Mouse (Mus musculus) MEL (cell line): ENCODE measurements around the gene Calm5. TPM values are rescaled to one million over a fixed set of nuclear protein-coding genes. Genes with fewer than 3 reads are reported as not detected.

Experiments
- DNase-seq: peaks from one replicate; pipeline ENCODE4 v3.0.0; 2011; ENCODE audit warnings: low read depth, low spot score
- H3K27ac ChIP-seq: 2 replicates; pipeline ENCODE4 v1.5.1; 2012; ENCODE audit warnings: low read depth, mild to moderate bottlenecking, control low read depth, low read length, moderate library complexity; ENCODE audit not compliant: control insufficient read depth
- H3K27me3 ChIP-seq, 2 experiments: fragments of 150-350 bp in 1 of 2; sonication (generic) in 1 of 2; 2 replicates each; pipeline ENCODE4 v1.6.1; 2012; ENCODE audit warnings: low read length in 2 of 2, mild to moderate bottlenecking in 2 of 2, improper control_type of control experiment in 1 of 2, moderate library complexity in 1 of 2; ENCODE audit not compliant: insufficient read depth in 2 of 2, control insufficient read depth in 1 of 2
- H3K36me3 ChIP-seq, 2 experiments: 2 replicates each; pipeline ENCODE4 v1.6.1; 2012 to 2014; ENCODE audit warnings: low read length in 2 of 2, improper control_type of control experiment in 1 of 2, inconsistent platforms in 1 of 2, mild to moderate bottlenecking in 1 of 2; ENCODE audit not compliant: insufficient read depth in 2 of 2, control insufficient read depth in 1 of 2
- H3K4me1 ChIP-seq, 2 experiments: fragments of 150-350 bp in 1 of 2; sonication (generic) in 1 of 2; 2 replicates each; pipeline ENCODE4 v1.6.1; 2012; ENCODE audit warnings: low read length in 2 of 2, improper control_type of control experiment in 1 of 2, mild to moderate bottlenecking in 1 of 2; ENCODE audit not compliant: insufficient read depth in 2 of 2, control insufficient read depth in 1 of 2
- H3K4me3 ChIP-seq, 2 experiments: fragments of 150-350 bp in 1 of 2; sonication (generic) in 1 of 2; 2 replicates each; pipeline ENCODE4 v1.5.1; 2012; ENCODE audit warnings: low read depth in 2 of 2, low read length in 2 of 2, mild to moderate bottlenecking in 2 of 2, moderate library complexity in 2 of 2, control low read depth in 1 of 2, improper control_type of control experiment in 1 of 2; ENCODE audit not compliant: control insufficient read depth in 1 of 2, insufficient read depth in 1 of 2
- H3K79me2 ChIP-seq: 2 replicates; pipeline ENCODE4 v1.6.1; 2012; ENCODE audit warnings: mild to moderate bottlenecking, low read length, moderate library complexity; ENCODE audit not compliant: control insufficient read depth, poor library complexity, insufficient read depth
- H3K9ac ChIP-seq: 2 replicates; pipeline ENCODE4 v1.6.1; 2012; ENCODE audit warnings: low read depth, mild to moderate bottlenecking, control low read depth, low read length, moderate library complexity; ENCODE audit not compliant: control insufficient read depth, poor library complexity, severe bottlenecking
- H3K9me3 ChIP-seq: fragments of 150-350 bp; sonication (generic); replicated peaks from 2 replicates; pipeline ENCODE4 v1.6.1; 2012; ENCODE audit warnings: mild to moderate bottlenecking, low read length, improper control_type of control experiment, moderate library complexity; ENCODE audit not compliant: insufficient read depth
- BHLHE40 ChIP-seq: IDR thresholded peaks from 2 replicates; pipeline ENCODE4 v1.6.1; 2012; ENCODE audit warnings: low read depth, mild to moderate bottlenecking, inconsistent platforms, low read length, improper control_type of control experiment, borderline replicate concordance
- CHD1 ChIP-seq: IDR thresholded peaks from 2 replicates; pipeline ENCODE4 v1.6.1; 2012; ENCODE audit warnings: low read depth, mild to moderate bottlenecking, inconsistent platforms, low read length, improper control_type of control experiment
- EP300 ChIP-seq, 2 experiments: IDR thresholded peaks; 2 replicates each; pipeline ENCODE4 v1.6.1; 2011; ENCODE audit warnings: improper control_type of control experiment in 2 of 2, low read length in 2 of 2, low read depth in 1 of 2, mild to moderate bottlenecking in 1 of 2
- ETS1 ChIP-seq: IDR thresholded peaks from 2 replicates; pipeline ENCODE4 v1.6.1; 2012; ENCODE audit warnings: low read depth, mild to moderate bottlenecking, inconsistent platforms, low read length, improper control_type of control experiment, moderate library complexity
- GATA1 ChIP-seq: IDR thresholded peaks from 2 replicates; pipeline ENCODE4 v1.6.1; 2011; ENCODE audit warnings: low read depth, low read length, improper control_type of control experiment
- HCFC1 ChIP-seq: IDR thresholded peaks from 2 replicates; pipeline ENCODE4 v1.6.1; 2012; ENCODE audit warnings: low read depth, mild to moderate bottlenecking, inconsistent platforms, low read length, improper control_type of control experiment, moderate library complexity
- JUND ChIP-seq: IDR thresholded peaks from 2 replicates; pipeline ENCODE4 v1.6.1; 2011; ENCODE audit warnings: low read depth, mild to moderate bottlenecking, improper control_type of control experiment, low read length
- KAT2A ChIP-seq: conservative IDR thresholded peaks from 2 replicates; pipeline ENCODE4 v1.6.1; 2012; ENCODE audit warnings: low read depth, low read length, improper control_type of control experiment, inconsistent platforms
- MAZ ChIP-seq: IDR thresholded peaks from 2 replicates; pipeline ENCODE4 v1.6.1; 2012; ENCODE audit warnings: low read depth, mild to moderate bottlenecking, inconsistent platforms, low read length, improper control_type of control experiment
- MEF2A ChIP-seq: IDR thresholded peaks from 2 replicates; pipeline ENCODE4 v1.6.1; 2014; ENCODE audit warnings: low read depth, mild to moderate bottlenecking, inconsistent platforms, low read length, improper control_type of control experiment; ENCODE audit not compliant: poor library complexity, insufficient replicate concordance, severe bottlenecking; ENCODE audit errors: extremely low read depth
- MXI1 ChIP-seq: IDR thresholded peaks from 2 replicates; pipeline ENCODE4 v1.6.1; 2011; ENCODE audit warnings: mild to moderate bottlenecking, low read depth, low read length, improper control_type of control experiment
- MYB ChIP-seq: IDR thresholded peaks from 2 replicates; pipeline ENCODE4 v1.6.1; 2011; ENCODE audit warnings: mild to moderate bottlenecking, low read depth, low read length, improper control_type of control experiment
- MYC ChIP-seq: IDR thresholded peaks from 2 replicates; pipeline ENCODE4 v1.6.1; 2011; ENCODE audit warnings: low read depth, mild to moderate bottlenecking, low read length, improper control_type of control experiment, moderate library complexity
- NRF1 ChIP-seq: IDR thresholded peaks from 2 replicates; pipeline ENCODE4 v1.6.1; 2014; ENCODE audit warnings: low read depth, mild to moderate bottlenecking, inconsistent platforms, low read length, improper control_type of control experiment, moderate library complexity; ENCODE audit not compliant: poor library complexity, insufficient read depth, severe bottlenecking
- TBP ChIP-seq: IDR thresholded peaks from 2 replicates; pipeline ENCODE4 v1.8.0; 2011; ENCODE audit warnings: low read depth, low read length, improper control_type of control experiment
- TCF12 ChIP-seq: IDR thresholded peaks from 2 replicates; pipeline ENCODE4 v1.6.1; 2014; ENCODE audit warnings: low read depth, mild to moderate bottlenecking, inconsistent platforms, low read length, improper control_type of control experiment, moderate library complexity
- UBTF ChIP-seq: IDR thresholded peaks from 2 replicates; pipeline ENCODE4 v1.6.1; 2012; ENCODE audit warnings: low read depth, mild to moderate bottlenecking, inconsistent platforms, low read length, improper control_type of control experiment, moderate library complexity, borderline replicate concordance; ENCODE audit not compliant: insufficient read depth
- USF1 ChIP-seq: IDR thresholded peaks from 2 replicates; pipeline ENCODE4 v1.6.1; 2014; ENCODE audit warnings: low read depth, mild to moderate bottlenecking, inconsistent platforms, low read length, improper control_type of control experiment, moderate library complexity
- ZC3H11A ChIP-seq: IDR thresholded peaks from 2 replicates; pipeline ENCODE4 v1.6.1; 2012; ENCODE audit warnings: low read depth, mild to moderate bottlenecking, inconsistent platforms, low read length, improper control_type of control experiment
- ZKSCAN1 ChIP-seq: IDR thresholded peaks from 2 replicates; pipeline ENCODE4 v1.6.1; 2012; ENCODE audit warnings: low read depth, mild to moderate bottlenecking, inconsistent platforms, low read length, improper control_type of control experiment, moderate library complexity
- ZMIZ1 ChIP-seq: IDR thresholded peaks from 2 replicates; pipeline ENCODE4 v1.6.1; 2012; ENCODE audit warnings: low read depth, mild to moderate bottlenecking, inconsistent platforms, low read length, improper control_type of control experiment, moderate library complexity
- polyA plus RNA-seq, 2 experiments: library from polyadenylated mRNA; stranded (reverse) in 1 of 2; unstranded in 1 of 2; fragments of >175 nt in 1 of 2; fragments of >200 nt in 1 of 2; gene quantifications; 2 replicates each; pipeline versions ENCODE4 v1.2.1 to v1.2.4; 2012; ENCODE audit warnings: low replicate concordance in 2 of 2, low read depth in 1 of 2; ENCODE audit not compliant: insufficient read length in 2 of 2, insufficient read depth in 1 of 2, missing spikeins in 1 of 2
- total RNA-seq: library from RNA; depleted of rRNA; stranded (reverse); fragments of 300-350 nt; gene quantifications from 2 replicates; pipeline ENCODE4 v1.2.3, GENCODE M21; 2012

The Calm5 gene
- total and polyA plus RNA-seq, 3 experiments: not detected

GRCm38 (mm10) chr13:3891479-3892087 is 37.6 kb downstream of the Calm5 start:
- no peak for DNase-seq
- Histone ChIP-seq H3K4me1 (peaks cover 2 to 4% of the 10 kb centered on the region in 2 experiments; a peak in 2 of 4 replicates), H3K36me3 (peaks cover 9 to 21% of the 10 kb centered on the region in 2 experiments), H3K27ac (no peak overlapping the region), H3K27me3 (no peaks in the 10 kb centered on the region), H3K9ac (peak overlapping the region; percentile 98), H3K4me3 (peak overlapping the region; percentile 70 to 98), H3K9me3 (no peaks in the 10 kb centered on the region), H3K79me2 (peaks cover 27% of the 10 kb centered on the region)
- TF ChIP-seq MEF2A: no peak
- TF ChIP-seq ZC3H11A: no peak
- TF ChIP-seq ZKSCAN1: no peak

DNA sequence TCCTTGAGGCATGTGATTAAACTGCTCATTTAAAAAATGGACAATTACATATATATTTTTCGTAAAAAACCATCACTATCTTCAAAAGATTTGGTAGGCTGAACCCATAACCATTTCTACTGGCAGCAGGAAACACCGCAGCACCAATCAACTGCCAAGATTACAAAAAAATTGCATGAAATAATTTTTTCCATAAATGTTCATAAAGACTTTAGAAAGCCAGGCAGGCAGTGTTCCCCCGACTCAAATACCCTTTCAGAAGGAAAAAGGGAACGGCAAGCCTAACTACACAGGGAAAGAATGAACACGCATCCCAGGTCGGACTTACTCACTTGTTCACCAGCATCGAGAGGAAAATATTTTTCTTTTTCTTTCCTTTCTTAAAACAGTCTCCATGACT is 38.6 kb downstream of the Calm5 start:
- DNase-seq: peak; percentile 62
- H3K27me3 ChIP-seq: no peaks in the 10 kb centered on the region
- peaks cover 4 to 21% of the 10 kb centered on the region in 2 experiments for H3K36me3 ChIP-seq
- TF ChIP-seq BHLHE40 (no peak), MXI1 (no peak), JUND (no peak), EP300 (IDR thresholded peaks at IDR 0.05; ENCODE audit: low read depth in 1 of 2, low read length in 2 of 2) (0 out of 4 replicates have a peak, but pooled peaks of 1 of the 2 experiments have one; percentile 14)
- no peaks in the 10 kb centered on the region for H3K9me3 ChIP-seq
- H3K4me1 ChIP-seq: peaks cover 2 to 4% of the 10 kb centered on the region in 2 experiments; a peak in 2 of 4 replicates
- H3K4me3 ChIP-seq: peak overlapping the region; percentile 70 to 98
- H3K9ac ChIP-seq: peak overlapping the region; percentile 98
- peaks cover 27% of the 10 kb centered on the region for H3K79me2 ChIP-seq
- H3K27ac ChIP-seq: peak overlapping the region; percentile 38; the same call in 1 of the 2 replicates

DNA sequence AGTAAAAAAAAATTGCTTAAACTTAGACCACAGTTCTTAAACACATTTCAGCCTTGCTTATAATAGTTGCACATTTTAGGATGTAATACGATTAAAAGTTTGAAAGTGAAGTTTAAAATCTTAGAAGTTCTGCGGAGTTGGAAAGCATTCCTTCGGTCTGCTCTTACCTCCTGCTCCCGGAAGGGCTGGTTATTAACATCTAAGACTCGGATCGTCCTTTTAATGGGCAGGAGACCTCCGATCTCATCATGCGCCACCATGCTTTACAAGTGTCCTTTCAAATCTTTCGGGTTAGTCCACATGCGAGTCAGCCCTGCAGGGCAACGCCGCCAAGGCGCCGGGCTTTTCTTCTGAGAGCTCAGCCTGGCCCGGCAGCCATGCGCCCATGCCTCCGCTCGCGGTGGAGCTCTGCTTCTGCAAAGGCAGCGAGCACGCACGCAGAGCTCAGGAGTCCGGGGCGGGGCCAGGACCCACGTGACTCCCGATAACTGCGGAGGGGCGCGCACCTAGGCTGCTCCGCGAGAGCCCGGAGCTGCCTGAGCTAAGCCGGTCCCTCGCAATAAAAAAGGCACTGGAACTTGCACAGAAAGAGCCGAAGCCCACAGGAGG is 39.3 kb downstream of the Calm5 start:
- peak; percentile 95 for DNase-seq
- H3K79me2 ChIP-seq: peaks cover 27% of the 10 kb centered on the region
- H3K27me3 ChIP-seq: no peaks in the 10 kb centered on the region
- peaks cover 2 to 4% of the 10 kb centered on the region in 2 experiments; a peak in 2 of 4 replicates for H3K4me1 ChIP-seq
- H3K9me3 ChIP-seq: no peaks in the 10 kb centered on the region
- H3K27ac ChIP-seq: peak overlapping the region; percentile 81
- H3K9ac ChIP-seq: peak overlapping the region; percentile 98
- peaks cover 4 to 21% of the 10 kb centered on the region in 2 experiments for H3K36me3 ChIP-seq
- peak overlapping the region; percentile 70 to 98 for H3K4me3 ChIP-seq
- TF ChIP-seq TBP: peak; percentile 76
- TF ChIP-seq ETS1: 0 out of 2 replicates have a peak, but pooled peaks have one; percentile 26
- peak; percentile 97 for TF ChIP-seq USF1
- TF ChIP-seq GATA1: peak; percentile 25; the same call in 1 of the 2 replicates
- TF ChIP-seq ZKSCAN1: no peak
- peak; percentile 34; the same call in 1 of the 2 replicates for TF ChIP-seq NRF1
- TF ChIP-seq MYB: no peak
- TF ChIP-seq BHLHE40: peak; percentile 47; the same call in 1 of the 2 replicates
- no peak for TF ChIP-seq UBTF
- TF ChIP-seq ZMIZ1: peak; percentile 94; the same call in 1 of the 2 replicates
- TF ChIP-seq MAZ: no peak
- peak; percentile 73 for TF ChIP-seq TCF12
- TF ChIP-seq EP300 (IDR thresholded peaks at IDR 0.05; ENCODE audit: low read depth in 1 of 2, low read length in 2 of 2): 0 out of 4 replicates have a peak, but pooled peaks of 1 of the 2 experiments have one; percentile 5
- TF ChIP-seq ZC3H11A: no peak
- TF ChIP-seq KAT2A: no peak
- TF ChIP-seq CHD1: peak; percentile 63; the same call in 1 of the 2 replicates
- peak; percentile 83; the same call in 1 of the 2 replicates for TF ChIP-seq MYC
- TF ChIP-seq HCFC1: peak; percentile 63
